Mouse (Mus musculus): Measurements from ENCODE around the gene Slc9a9.

Slc9a9 gene

DNA sequence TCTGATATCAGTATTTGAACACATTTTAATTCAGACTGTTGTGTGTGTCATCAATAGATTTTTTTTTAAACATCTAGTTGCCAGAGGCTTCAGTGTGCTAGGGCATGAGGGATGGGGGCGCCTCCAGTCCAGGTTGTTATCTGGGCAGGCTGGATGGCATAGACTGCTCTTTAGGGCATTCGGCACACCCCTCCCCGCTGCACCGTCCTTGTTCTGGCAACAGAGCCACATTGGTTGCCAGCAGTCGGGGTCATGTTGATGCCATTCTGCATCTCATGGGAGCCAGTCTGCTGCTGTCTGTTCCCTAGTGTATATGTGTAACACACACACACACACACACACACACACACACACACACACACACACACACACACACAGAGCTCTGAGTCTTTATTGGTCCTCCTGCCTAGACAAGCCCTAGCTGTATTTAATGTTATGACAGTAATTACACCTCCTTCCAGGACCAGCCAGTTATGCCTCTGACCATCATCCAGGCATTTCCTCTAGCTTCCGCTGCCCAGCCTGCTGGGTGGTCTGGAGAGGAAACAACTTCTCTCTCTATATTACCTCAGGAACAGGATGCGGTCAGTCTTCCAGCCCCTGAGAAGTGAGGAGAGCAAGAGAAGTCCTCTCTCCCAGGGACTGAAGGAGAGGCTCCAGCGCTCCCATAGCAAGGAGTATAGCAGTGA is 63.0 kb downstream of the Slc9a9 start:
- DNase-seq (ENCODE audit: low spot score in 2 of 2) = no peak

DNA sequence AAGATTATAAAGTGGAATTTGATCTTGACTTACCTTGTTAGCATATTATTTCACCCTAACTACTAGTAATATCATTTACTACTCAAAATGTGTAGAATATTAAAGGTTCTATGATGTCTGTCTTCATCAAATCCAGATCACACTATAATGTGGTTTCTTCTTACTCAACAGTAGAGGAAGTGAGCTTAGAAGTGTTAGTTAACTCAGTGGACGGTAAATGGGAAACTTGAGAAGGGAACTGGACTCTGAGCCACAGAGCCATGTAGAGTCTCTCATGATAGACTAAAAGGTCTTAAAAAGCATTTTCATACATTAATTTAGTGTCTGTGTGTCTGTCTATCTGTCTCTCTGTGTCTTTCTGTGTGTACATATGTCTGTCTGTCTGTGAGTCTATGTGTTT is 64.6 kb downstream of the Slc9a9 start:
- no peak for DNase-seq (ENCODE audit: low spot score in 2 of 2)

DNA sequence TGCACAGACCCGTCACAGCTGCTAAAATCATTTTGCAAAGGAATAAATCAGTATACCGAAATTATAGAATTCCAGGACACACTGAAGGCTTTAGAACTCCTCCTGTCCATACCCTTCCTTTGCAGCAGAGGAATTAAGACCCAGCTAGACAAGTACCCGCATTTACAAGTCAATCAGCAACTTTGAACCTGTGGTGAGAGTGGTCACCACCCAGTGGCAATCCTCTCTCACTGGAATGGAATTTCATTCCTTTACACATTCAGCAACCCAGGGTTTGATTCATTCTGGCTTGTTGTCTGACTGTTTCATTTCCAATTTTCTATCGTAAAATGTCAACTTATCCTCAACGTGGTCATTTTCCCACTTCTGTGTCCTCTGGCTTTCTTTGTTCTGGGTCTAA is 67.5 kb downstream of the Slc9a9 start:
- DNase-seq (ENCODE audit: low spot score in 2 of 2) = no peak

DNA sequence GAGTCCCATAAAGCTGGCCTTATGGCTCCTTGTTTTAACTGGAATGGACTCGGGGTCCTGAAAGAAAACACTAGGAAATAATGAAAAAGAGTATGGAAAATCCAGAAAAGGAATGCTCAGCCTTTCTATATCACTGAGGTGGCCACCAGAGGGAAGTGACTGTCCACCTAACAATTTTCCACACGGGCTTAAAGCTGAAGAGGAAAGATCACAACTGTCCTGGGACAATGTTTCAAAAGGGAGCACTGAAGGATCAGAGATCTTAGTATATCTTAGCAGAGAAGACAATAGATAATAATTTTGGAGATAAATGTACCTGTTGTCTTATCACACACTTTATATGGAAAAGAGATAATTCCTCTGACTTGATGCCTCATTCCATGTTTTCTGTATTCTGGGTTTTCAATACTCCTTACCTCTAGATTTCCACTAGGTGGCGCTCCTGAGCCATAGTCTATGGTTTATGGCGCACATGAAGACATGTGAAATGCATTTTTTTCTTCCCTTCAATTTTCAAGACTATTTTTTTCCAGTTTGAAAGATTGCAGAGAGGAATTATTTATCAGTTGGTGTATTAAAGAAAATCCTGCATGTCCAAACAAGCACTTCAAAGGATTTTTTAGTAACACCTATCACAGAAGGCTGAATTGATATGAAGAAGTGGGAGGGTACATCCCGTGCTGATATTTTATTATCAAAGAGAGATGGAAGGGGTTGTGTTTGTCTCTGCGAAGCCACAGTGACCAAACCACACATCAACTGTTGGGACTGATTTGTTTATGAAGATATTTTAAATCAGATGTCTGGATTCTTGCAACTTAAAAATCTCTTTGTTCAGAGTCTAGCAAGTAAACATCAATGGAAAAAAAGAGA is 69.1 kb downstream of the Slc9a9 start:
- DNase-seq (ENCODE audit: low spot score in 2 of 2) = peak; percentile 25 to 75

DNA sequence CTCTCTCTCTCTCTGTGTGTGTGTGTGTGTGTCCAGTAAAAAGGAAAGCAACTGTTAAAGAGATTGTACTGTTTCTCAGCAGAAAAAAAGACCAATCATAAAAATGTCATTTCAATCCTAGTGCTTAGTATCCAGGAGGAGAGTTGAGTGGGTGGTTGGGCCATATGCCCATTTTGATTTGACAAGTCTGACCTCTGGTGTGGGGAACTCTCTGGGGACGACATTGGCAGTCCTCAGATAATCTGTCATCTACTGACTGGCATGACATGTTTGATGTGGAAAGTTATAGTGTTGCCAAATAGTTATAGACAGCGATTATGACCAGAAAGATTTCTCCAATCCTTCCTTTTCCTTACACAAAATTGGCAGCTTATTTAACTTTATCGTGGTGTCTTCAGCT is 71.1 kb downstream of the Slc9a9 start:
- no peak for DNase-seq (ENCODE audit: low spot score in 2 of 2)

DNA sequence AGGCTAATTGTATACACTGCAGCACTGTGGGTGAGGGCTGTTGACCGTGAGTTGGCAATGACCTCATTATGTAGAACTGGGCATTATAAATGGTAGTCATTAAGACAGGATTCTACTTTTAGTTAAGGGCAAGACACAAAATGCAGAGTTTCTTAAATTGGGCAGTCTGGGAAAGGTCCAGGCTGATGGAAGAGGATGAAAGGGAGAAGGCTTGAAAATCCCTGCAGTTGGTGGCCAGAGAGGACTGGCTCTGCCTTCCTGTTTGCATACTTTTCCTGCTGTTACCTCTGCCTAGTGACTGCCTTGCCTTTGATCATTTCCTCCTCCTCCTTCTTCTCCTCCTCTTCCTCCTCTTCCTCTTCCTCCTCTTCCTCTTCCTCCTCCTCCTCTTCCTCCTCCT is 73.6 kb downstream of the Slc9a9 start:
- DNase-seq (ENCODE audit: low spot score in 2 of 2) = no peak

DNA sequence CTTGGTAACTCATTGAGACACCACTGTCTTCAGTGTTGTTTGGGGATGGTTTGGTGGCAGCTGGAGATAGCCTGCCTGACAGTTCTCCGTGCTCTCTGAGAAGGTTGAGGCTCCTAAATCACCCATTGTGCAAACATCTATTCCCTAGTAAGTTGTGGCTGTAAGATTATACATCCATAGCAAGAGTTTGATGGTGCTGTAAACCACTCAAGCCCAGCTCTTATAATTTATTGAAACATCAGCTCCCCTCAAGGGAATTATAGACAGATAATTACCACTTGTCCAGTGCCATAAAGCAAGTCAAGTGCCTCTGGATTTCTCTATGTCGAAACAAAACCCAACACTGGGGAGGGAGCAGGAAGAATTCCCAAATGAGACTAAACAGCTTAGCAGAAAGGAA is 78.8 kb downstream of the Slc9a9 start:
- DNase-seq (ENCODE audit: low spot score in 2 of 2) = no peak

DNA sequence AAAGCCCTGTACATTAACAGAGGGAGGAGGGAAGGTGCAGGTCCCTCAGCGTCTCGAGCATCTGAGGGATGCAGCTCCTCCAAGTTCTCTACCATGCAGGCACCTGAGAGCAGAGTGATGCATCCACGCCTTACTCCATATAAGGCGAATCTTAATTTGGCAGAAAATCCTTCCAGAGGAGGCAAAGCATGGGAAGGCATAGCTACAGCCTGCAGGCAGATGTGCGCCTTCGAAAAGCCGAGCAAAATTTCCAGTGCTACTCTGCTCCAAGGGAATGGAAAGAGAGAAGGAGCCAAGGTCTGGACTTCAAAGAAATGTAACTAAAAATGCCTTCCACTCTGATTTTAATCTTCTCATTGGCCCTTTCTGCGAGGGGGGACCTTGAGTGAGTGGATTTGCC is 80.5 kb downstream of the Slc9a9 start:
- no peak for DNase-seq (ENCODE audit: low spot score in 2 of 2)

DNA sequence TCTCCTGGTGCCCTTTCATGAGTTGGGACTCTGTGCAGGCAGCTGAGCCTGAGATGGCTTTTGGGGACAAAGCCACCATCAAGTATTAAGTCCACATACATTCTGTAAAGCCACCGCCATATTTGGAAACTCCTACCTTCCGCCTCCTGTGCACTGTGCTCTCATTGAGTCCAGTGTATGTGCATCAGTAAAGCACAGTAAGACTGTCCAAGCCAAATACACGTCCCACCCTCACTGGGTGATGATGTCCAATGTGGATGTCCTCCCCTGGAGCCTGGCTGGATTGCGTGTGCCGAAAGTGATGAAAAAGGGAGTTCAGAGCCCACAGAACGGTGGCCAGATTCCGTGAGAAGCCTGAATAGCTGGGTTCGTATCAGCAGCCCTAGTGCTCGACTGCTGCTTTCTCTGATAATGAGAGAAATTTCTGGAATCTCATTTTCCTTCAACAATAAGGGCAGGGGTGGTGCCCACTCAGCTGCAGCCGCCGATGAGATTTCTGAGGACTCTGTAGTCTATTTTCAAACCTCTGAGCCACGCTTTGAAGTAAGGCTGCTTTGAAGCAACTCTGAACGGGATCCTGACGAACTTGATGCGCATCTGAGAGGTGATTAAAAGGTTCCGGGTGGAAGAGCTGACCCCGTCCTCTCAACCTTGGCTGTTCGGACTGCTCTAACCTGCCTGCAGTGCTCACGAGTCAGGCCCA is 81.4 kb downstream of the Slc9a9 start:
- DNase-seq (ENCODE audit: low spot score in 2 of 2) = no peak

DNA sequence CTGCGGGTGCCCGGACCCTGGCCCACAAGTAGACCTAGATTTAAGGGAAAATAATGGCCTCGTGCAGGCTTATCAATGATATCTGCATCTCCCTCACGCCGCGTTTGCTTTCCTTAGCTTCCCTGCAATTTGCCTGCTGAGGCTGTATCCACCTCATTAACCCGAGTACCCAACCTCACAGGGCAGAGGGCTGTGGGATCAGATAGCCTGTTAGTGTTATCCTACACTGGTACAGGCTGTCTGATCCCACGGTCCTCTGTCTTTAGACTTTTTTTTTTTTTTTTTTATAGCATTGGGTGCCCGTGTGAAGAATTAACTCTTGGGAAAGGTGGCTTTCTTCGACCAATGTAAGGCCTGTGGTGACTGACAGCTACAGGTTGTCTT is 81.9 kb downstream of the Slc9a9 start:
- no peak for DNase-seq (ENCODE audit: low spot score in 2 of 2)

DNA sequence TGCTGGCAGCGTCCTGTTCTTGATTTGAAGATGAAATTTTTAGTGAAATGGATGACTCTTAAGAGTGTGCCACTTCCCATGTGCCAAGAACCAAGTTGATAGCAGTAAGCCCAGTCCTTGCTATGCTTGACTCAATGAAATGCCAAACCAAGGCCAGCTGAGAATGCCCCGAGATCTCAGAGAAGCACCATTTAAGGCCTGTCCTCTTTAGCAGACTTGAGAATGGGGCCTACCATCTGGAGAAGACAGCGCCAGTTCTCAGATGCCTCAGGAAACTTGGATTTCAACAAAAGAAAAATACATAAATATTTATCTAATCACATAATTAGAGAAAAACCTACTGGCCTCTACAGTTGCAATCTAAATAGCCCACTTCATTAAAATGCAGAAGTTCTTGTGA is 82.4 kb downstream of the Slc9a9 start:
- no peak for DNase-seq (ENCODE audit: low spot score in 2 of 2)

DNA sequence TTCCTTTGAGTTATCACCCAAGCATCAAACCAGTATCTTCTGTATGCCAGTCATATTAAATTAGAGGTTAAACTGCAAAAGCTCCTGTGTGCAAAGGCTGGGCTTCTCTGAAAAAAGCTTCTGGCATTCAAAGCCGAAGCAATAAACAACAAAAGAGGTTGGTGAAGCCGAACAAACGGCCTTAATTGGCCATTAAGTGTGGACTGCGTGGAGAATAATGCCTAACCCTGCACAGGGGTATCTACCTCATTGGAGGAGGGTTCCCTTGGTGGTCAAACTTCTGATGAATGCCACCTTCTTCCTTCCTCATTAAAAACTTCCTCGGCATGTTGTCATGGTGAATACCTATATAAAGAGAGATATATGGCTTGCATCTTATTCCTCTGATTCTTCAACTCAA is 90.2 kb downstream of the Slc9a9 start:
- no peak for DNase-seq (ENCODE audit: low spot score in 2 of 2)

DNA sequence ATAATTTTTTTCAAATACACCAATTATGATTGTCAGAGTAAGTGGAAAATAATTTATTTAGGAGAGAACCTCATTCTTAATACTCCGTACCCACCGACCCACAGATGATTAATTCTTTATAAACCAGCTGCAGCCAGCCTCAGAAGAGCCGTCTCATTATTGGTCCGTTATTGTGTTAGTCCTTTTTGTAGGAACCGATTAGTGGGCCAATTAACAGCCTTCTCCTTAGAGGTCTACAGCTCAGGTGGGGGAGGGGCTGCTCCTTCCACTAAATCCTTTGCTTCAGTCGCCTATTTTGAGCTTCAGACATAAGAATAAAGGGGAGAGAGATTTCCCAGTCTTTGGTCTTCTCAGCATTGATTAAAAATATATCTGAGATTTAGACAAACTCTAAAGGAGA is 98.4 kb downstream of the Slc9a9 start:
- no peak for DNase-seq (ENCODE audit: low spot score in 2 of 2)

DNA sequence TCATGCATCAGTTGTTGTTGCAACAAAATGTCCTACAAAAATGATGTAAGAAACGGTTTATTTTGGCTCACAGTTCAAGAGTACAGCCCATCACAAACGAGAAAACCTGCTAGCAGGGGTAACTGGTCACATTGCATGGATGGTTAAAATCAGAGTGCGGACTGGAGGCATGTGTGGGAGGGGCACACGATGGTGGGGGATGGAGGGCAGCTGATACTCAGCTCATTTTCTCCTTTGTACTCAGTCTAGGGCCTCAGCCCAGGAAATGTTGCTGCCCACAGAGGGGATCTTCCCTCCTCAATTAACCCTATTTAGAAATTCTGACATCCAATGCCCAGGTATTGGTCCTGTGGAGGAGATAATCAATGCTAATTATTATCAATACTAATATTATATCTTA is 98.8 kb downstream of the Slc9a9 start:
- DNase-seq (ENCODE audit: low spot score in 2 of 2) = no peak

DNA sequence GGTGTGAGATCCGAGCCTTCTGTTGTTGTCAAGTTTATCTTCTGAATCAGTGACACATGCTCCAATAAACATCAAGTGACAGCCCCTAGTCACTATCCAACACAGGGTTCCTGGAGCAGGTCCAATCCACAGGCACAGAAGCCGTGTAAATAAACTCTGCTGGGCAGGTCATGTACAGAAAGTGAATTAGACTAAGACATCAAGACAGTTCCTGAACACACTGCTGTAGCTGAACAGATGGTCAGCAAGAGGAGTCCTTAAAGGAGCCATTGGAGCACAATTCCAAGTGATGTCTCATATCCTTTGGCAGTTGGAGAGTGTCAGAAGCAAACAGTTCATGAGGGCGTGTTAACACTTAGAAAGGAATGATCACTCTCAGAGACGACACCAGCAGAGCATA is 103.6 kb downstream of the Slc9a9 start:
- DNase-seq (ENCODE audit: low spot score in 2 of 2) = no peak

DNA sequence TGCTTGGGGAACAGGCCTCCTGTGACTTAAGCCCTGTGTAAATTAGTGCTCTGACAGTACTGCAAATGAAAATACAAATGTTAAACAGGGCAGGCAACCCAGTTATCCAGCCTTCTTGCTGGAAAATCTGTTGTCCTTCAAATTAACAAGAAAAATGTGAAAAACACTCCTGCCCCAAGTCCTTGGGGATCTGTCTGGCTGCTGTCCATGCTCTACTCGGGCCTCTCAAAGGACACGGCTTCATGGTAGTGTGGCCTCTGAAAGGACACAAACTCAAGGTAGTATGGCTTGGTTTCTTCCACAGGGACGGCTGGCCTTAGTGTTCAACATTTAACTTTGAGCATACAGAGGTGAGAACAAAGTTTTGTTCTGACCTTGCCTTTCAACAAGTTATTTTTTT is 118.6 kb downstream of the Slc9a9 start:
- DNase-seq (ENCODE audit: low spot score in 2 of 2) = no peak

DNA sequence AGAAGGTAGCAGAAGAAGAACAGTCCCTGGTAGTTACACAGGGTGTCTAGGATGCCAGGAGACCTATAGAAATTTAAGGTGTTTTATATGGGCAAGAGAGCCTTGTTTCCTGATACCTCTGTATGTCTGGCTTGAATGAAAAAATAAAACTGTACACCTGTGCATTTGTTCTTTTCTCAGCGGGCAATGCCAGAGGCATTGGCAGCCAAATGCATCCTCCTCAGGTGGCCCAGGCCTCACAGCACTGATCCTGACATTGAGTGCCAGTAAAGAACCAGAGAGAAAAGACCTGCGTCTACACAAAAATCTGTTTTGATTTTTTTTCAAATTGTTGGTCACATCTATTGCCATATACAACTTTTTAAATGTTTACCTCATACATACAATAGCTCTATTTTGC is 121.3 kb downstream of the Slc9a9 start:
- no peak for DNase-seq (ENCODE audit: low spot score in 2 of 2)

DNA sequence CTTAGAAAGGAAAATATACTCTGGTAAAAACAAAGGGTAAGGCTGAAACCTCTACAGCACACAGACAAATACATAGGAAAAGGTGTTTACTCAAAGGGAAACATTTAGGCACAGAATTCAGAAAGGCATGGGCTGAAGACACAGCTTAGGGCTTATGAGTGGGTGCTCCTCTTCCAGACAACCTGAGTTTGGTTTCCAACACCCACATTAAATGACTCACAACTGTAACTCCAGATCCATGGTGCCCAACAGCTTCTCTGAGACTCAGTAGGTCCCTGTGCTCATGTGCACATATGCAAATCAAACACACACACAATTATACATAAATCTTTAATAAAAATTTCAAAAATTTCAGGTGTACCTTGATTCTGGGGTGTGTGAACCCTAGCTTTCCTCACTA is 133.4 kb downstream of the Slc9a9 start:
- no peak for DNase-seq (ENCODE audit: low spot score in 2 of 2)

DNA sequence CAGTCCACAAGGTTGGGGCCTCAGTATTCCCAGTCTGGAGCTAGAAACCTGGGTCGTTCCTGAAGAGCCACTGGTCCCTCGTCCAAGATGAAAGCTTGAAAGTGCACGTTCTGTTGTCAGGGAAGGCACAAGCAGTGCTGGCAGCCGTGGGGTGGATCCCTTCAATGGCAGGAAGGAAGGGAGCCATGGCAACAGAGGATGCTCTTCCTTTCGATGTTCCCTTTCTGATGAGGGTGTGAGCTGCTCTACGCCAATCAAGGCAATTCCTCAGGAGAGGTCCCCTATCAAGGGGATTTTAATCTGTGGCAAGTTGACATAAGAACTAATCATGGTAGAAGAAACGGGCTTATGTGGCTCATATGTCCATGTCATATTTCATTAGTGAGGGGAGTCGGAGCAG is 135.8 kb downstream of the Slc9a9 start:
- DNase-seq (ENCODE audit: low spot score in 2 of 2) = no peak

DNA sequence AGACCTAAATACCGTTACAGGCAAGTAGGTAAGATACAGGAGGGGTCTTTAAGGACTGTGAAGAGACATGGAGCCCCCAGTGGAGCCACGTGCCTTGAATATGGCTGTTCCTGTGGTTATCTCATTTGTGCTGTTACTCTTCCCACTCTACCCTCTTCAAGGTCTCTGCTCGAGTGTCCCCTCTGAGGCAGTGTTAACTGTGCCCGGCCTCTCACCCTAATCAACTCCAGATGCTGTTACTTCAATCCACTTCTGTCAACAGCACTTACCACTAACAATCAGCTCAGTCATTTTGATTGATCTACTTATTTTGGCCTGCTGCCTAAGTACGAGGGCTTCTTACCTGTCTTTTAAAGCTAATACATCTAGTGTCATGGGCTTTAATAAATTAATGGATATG is 145.8 kb downstream of the Slc9a9 start:
- no peak for DNase-seq (ENCODE audit: low spot score in 2 of 2)

DNA sequence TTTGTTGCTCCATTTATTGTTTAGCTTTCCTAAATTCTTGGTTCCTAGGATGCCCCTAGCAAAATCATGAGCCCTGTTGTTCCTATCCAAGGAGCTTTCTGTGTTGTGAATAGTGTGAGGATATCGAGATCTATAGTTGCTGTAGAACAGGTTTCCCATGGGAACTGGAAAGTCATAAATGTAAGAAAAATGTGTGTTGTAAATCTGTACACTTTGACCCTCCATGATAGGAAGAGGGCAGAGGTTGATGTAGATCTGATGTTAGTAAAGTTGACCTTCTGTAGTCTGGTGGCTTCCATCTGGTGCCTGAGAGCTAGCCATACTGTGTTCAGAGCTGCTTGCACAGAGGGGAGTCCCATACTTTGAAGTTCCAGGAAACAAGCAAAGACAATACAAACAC is 151.6 kb downstream of the Slc9a9 start:
- no peak for DNase-seq (ENCODE audit: low spot score in 2 of 2)

DNA sequence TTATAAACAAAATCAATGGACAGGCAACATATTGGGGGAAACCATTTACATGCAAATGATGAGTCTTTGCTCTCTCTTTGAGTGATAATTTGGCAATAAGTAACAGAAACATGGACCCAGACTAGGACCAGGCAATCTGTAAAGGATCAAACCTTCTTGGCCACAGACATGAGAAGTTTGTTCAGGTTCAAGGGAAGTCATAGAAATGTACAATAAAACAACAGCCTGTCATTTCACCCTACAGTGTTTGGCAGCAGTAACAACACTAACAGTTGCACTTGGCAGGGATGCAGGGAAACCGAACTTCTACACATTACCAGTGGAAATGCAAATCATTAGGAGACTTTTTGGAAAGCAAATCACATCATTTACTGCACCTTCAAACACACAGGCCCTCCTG is 164.1 kb downstream of the Slc9a9 start:
- no peak for DNase-seq (ENCODE audit: low spot score in 2 of 2)

DNA sequence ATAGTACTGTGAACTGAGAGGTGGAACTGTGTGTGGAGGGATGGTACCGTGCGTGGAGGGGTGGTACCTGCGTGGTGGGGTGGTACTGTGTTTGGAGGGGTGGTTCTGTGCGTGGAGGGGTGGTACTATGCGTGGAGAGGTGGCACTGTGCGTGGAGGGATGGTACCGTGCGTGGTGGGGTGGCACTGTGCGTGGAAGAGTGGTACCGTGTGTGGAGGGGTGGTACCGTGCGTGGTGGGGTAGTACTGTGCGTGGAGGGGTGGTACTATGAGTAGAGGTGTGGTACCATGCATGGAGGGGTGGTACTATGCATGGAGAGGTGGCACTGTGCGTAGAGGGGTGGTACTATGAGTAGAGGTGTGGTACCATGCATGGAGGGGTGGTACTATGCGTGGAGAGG is 167.7 kb downstream of the Slc9a9 start:
- no peak for DNase-seq (ENCODE audit: low spot score in 2 of 2)

Data from spleen, postnatal 4 days (tissue).